Mouse (Mus musculus) lung, embryonic 16.5 days (tissue): ENCODE measurements around the gene Rbm38. TPM values are rescaled to one million over a fixed set of nuclear protein-coding genes. Genes with fewer than 3 reads are reported as not detected.

Experiments used
- ATAC-seq: fragments of 200-750 bp; cut with Nextera tagmentation; 2 replicates; pipeline ENCODE4 v1.8.0; 2017; ENCODE audit warnings: low read depth, mild to moderate bottlenecking, moderate library complexity
- H3K27ac ChIP-seq: fragments of 300-500 bp; sonication (generic); 2 replicates; pipeline ENCODE4 v1.5.1; 2014; ENCODE audit warnings: mild to moderate bottlenecking, control low read depth, low read length
- H3K27me3 ChIP-seq: fragments of 300-500 bp; sonication (generic); 2 replicates; pipeline ENCODE4 v1.6.1; 2014; ENCODE audit warnings: low read depth, low read length, mixed read lengths; ENCODE audit not compliant: control insufficient read depth, insufficient read depth
- H3K36me3 ChIP-seq: fragments of 300-500 bp; sonication (generic); 2 replicates; pipeline ENCODE4 v1.6.1; 2014; ENCODE audit warnings: low read length; ENCODE audit not compliant: control insufficient read depth, insufficient read depth
- H3K4me1 ChIP-seq: fragments of 300-500 bp; sonication (generic); replicated peaks from 2 replicates; pipeline ENCODE4 v1.6.1; 2014; ENCODE audit warnings: low read length, mixed read lengths; ENCODE audit not compliant: control insufficient read depth, insufficient read depth
- H3K4me2 ChIP-seq: fragments of 300-500 bp; sonication (generic); 2 replicates; pipeline ENCODE4 v1.6.1; 2014; ENCODE audit warnings: low read depth, low read length, control low read depth
- H3K4me3 ChIP-seq: fragments of 300-500 bp; sonication (generic); 2 replicates; pipeline ENCODE4 v1.5.1; 2014; ENCODE audit warnings: mild to moderate bottlenecking, low read length, control low read depth
- H3K9ac ChIP-seq: fragments of 300-500 bp; sonication (generic); 2 replicates; pipeline ENCODE4 v1.6.1; 2014; ENCODE audit warnings: low read length, control low read depth
- H3K9me3 ChIP-seq: fragments of 300-500 bp; sonication (generic); 2 replicates; pipeline ENCODE4 v1.6.1; 2016; ENCODE audit warnings: low read length; ENCODE audit not compliant: control insufficient read depth
- WGBS: fragments of 180-500 bp; shearing (Covaris S2); extraction: QIAGEN DNeasy Blood & Tissue Kit; methylation state at CpG from one replicate; pipeline ENCODE4 v1.1.7; 2014; 5-methylcytosine and 5-hydroxymethylcytosine counted together
- polyA plus RNA-seq: library from polyadenylated mRNA; unstranded; fragments of >200 nt; fragmentation: Nextera tagmentation; extraction: Ambion mirVana; gene quantifications from 2 replicates; pipeline ENCODE4 v1.2.1, GENCODE M21; 2015

Gene Rbm38
- polyA plus RNA-seq, 1 experiment from 2014 or later: 30.8 TPM

- Histone ChIP-seq H3K36me3 (peaks cover 50% of the 10 kb centered on the region), H3K9me3 (no peaks in the 10 kb centered on the region), H3K4me2 (no peak overlapping the region), H3K27ac (no peak overlapping the region), H3K4me3 (no peak overlapping the region), H3K4me1 (peaks cover 8% of the 10 kb centered on the region), H3K27me3 (no peaks in the 10 kb centered on the region), H3K9ac (no peak overlapping the region)
- ATAC-seq: no peak
- WGBS: 94% methylated on average over 8 of the region's 8 CpGs
These were observed 16.6 kb upstream of the Rbm38 start for GRCm38 (mm10) chr2:173003737-173004136.

GRCm38 (mm10) chr2:173010220-173010717, 10.0 kb upstream of the Rbm38 start:
- H3K4me3 ChIP-seq: no peak overlapping the region
- ATAC-seq: no peak
- no peaks in the 10 kb centered on the region for H3K9me3 ChIP-seq
- no peak overlapping the region for H3K4me2 ChIP-seq
- no peaks in the 10 kb centered on the region for H3K27me3 ChIP-seq
- no peaks in the 10 kb centered on the region for H3K4me1 ChIP-seq
- WGBS: 68% methylated on average over 3 of the region's 3 CpGs
- peaks cover 82% of the 10 kb centered on the region for H3K36me3 ChIP-seq
- H3K27ac ChIP-seq: no peak overlapping the region
- no peak overlapping the region for H3K9ac ChIP-seq

- no peak for ATAC-seq
- no peak overlapping the region for H3K9ac ChIP-seq
- H3K4me1 ChIP-seq: no peaks in the 10 kb centered on the region
- H3K27me3 ChIP-seq: no peaks in the 10 kb centered on the region
- H3K36me3 ChIP-seq: peaks cover 78% of the 10 kb centered on the region
- H3K27ac ChIP-seq: no peak overlapping the region
- WGBS: 94% methylated on average over 8 of the region's 8 CpGs
- no peak overlapping the region for H3K4me3 ChIP-seq
- no peaks in the 10 kb centered on the region for H3K9me3 ChIP-seq
- no peak overlapping the region for H3K4me2 ChIP-seq
These were observed 8.9 kb upstream of the Rbm38 start for GRCm38 (mm10) chr2:173011440-173011839.

- Histone ChIP-seq H3K9ac (no peak overlapping the region; the same call in 1 of the 2 replicates), H3K4me2 (no peak overlapping the region), H3K27me3 (no peaks in the 10 kb centered on the region), H3K4me1 (peaks cover 9% of the 10 kb centered on the region; the same call in 1 of the 2 replicates), H3K9me3 (no peaks in the 10 kb centered on the region), H3K36me3 (peaks cover 48% of the 10 kb centered on the region), H3K27ac (no peak overlapping the region), H3K4me3 (no peak overlapping the region)
- WGBS: 69% methylated on average over 7 of the region's 7 CpGs
- ATAC-seq: no peak
These were observed 5.5 kb upstream of the Rbm38 start for GRCm38 (mm10) chr2:173014741-173015287.

GRCm38 (mm10) chr2:173017940-173018339, 2.4 kb upstream of the Rbm38 start:
- Histone ChIP-seq H3K36me3 (peaks cover 23% of the 10 kb centered on the region), H3K9me3 (no peaks in the 10 kb centered on the region), H3K27ac (no peak overlapping the region), H3K27me3 (peaks cover 3% of the 10 kb centered on the region), H3K9ac (no peak overlapping the region), H3K4me2 (no peak overlapping the region), H3K4me3 (no peak overlapping the region), H3K4me1 (peaks cover 19% of the 10 kb centered on the region)
- WGBS: 31% methylated on average over 6 of the region's 6 CpGs
- no peak for ATAC-seq

GRCm38 (mm10) chr2:173018618-173019017, 1.7 kb upstream of the Rbm38 start:
- H3K36me3 ChIP-seq: peaks cover 17% of the 10 kb centered on the region
- H3K9ac ChIP-seq: 0 out of 2 replicates have a peak overlapping the region, but pooled peaks have one; percentile 25
- no peaks in the 10 kb centered on the region for H3K9me3 ChIP-seq
- ATAC-seq: 0 out of 2 replicates have a peak, but pooled peaks have one; percentile 5
- peaks cover 25% of the 10 kb centered on the region for H3K4me1 ChIP-seq
- WGBS: 18% methylated on average over 8 of the region's 8 CpGs
- no peak overlapping the region for H3K4me3 ChIP-seq
- no peak overlapping the region for H3K27ac ChIP-seq
- H3K4me2 ChIP-seq: no peak overlapping the region
- H3K27me3 ChIP-seq: peaks cover 3% of the 10 kb centered on the region

GRCm38 (mm10) chr2:173019322-173019721, 976 bp upstream of the Rbm38 start:
- Histone ChIP-seq H3K4me3 (peak overlapping the region; percentile 51), H3K4me1 (peaks cover 32% of the 10 kb centered on the region), H3K27me3 (peaks cover 3% of the 10 kb centered on the region), H3K27ac (peak overlapping the region; percentile 34), H3K9me3 (no peaks in the 10 kb centered on the region), H3K4me2 (peak overlapping the region; percentile 90), H3K9ac (peak overlapping the region; percentile 57), H3K36me3 (peaks cover 11% of the 10 kb centered on the region; the same call in 1 of the 2 replicates)
- peak; percentile 6; the same call in 1 of the 2 replicates for ATAC-seq
- 18% methylated on average over 9 of the region's 9 CpGs for WGBS

- ATAC-seq: peak; percentile 88
- H3K36me3 ChIP-seq: peaks cover 6% of the 10 kb centered on the region; the same call in 1 of the 2 replicates
- H3K4me3 ChIP-seq: peak overlapping the region; percentile 51
- H3K4me2 ChIP-seq: peak overlapping the region; percentile 90
- peak overlapping the region; percentile 57 for H3K9ac ChIP-seq
- 0% methylated on average over 26 of the region's 29 CpGs for WGBS
- no peaks in the 10 kb centered on the region for H3K9me3 ChIP-seq
- peaks cover 36% of the 10 kb centered on the region for H3K4me1 ChIP-seq
- peak overlapping the region; percentile 34 for H3K27ac ChIP-seq
- peaks cover 3% of the 10 kb centered on the region for H3K27me3 ChIP-seq
These were observed 508 bp upstream of the Rbm38 start for GRCm38 (mm10) chr2:173019790-173020189.

- Histone ChIP-seq H3K27ac (peak overlapping the region; percentile 53; the same call in 1 of the 2 replicates), H3K9ac (peak overlapping the region; percentile 77), H3K27me3 (peaks cover 3% of the 10 kb centered on the region), H3K4me2 (peak overlapping the region; percentile 92), H3K36me3 (no peaks in the 10 kb centered on the region), H3K4me1 (peaks cover 52% of the 10 kb centered on the region), H3K4me3 (peak overlapping the region; percentile 73), H3K9me3 (no peaks in the 10 kb centered on the region)
- under 1% methylated on average over 54 of the region's 54 CpGs for WGBS
- ATAC-seq: peak; percentile 77
These were observed 1.3 kb downstream of the Rbm38 start for GRCm38 (mm10) chr2:173021633-173022055.
